Mouse (Mus musculus) neural tube, embryonic 13.5 days (tissue): ENCODE results near the gene Nmnat2. TPM values are rescaled to one million over a fixed set of nuclear protein-coding genes. Genes with fewer than 3 reads are reported as not detected.
A peak's percentile ranks its signal among the peaks of the same experiment; 100 is the strongest.

Experiments used
- ATAC-seq: fragments of 200-750 bp; cut with Nextera tagmentation; 2 replicates; pipeline ENCODE4 v1.8.0; 2017; ENCODE audit warnings: low read depth, mild to moderate bottlenecking, moderate TSS enrichment, moderate library complexity
- H3K27ac ChIP-seq: fragments of 300-500 bp; sonication (generic); replicated peaks from 2 replicates; pipeline ENCODE4 v1.5.1; 2015; ENCODE audit warnings: moderate library complexity, mild to moderate bottlenecking, inconsistent platforms
- H3K27me3 ChIP-seq: fragments of 300-500 bp; sonication (generic); 2 replicates; pipeline ENCODE4 v1.6.1; 2015; ENCODE audit warnings: mild to moderate bottlenecking, inconsistent platforms
- H3K36me3 ChIP-seq: fragments of 300-500 bp; sonication (generic); 2 replicates; pipeline ENCODE4 v1.6.1; 2015; ENCODE audit warnings: mild to moderate bottlenecking, inconsistent platforms
- H3K4me1 ChIP-seq: fragments of 300-500 bp; sonication (generic); replicated peaks from 2 replicates; pipeline ENCODE4 v1.6.1; 2015; ENCODE audit warnings: inconsistent platforms
- H3K4me2 ChIP-seq: fragments of 300-500 bp; sonication (generic); 2 replicates; pipeline ENCODE4 v1.6.1; 2015; ENCODE audit warnings: inconsistent platforms, mild to moderate bottlenecking, moderate library complexity
- H3K4me3 ChIP-seq: fragments of 300-500 bp; sonication (generic); 2 replicates; pipeline ENCODE4 v1.5.1; 2015; ENCODE audit warnings: mild to moderate bottlenecking, inconsistent platforms
- H3K9ac ChIP-seq: fragments of 300-500 bp; sonication (generic); 2 replicates; pipeline ENCODE4 v1.6.1; 2015; ENCODE audit warnings: moderate library complexity, mild to moderate bottlenecking, inconsistent platforms
- H3K9me3 ChIP-seq: fragments of 300-500 bp; sonication (generic); 2 replicates; pipeline ENCODE4 v1.6.1; 2016; ENCODE audit warnings: inconsistent platforms
- WGBS: fragments of 180-500 bp; shearing (Covaris S2); methylation state at CpG from one replicate; pipeline ENCODE4 v1.1.7; 2015; 5-methylcytosine and 5-hydroxymethylcytosine counted together
- polyA plus RNA-seq: library from polyadenylated mRNA; unstranded; fragments of >200 nt; fragmentation: Nextera tagmentation; extraction: Ambion mirVana; gene quantifications from 2 replicates; pipeline ENCODE4 v1.2.1, GENCODE M21; 2015

The Nmnat2 gene
- polyA plus RNA-seq, 1 experiment from 2014 or later: 76.4 TPM

DNA sequence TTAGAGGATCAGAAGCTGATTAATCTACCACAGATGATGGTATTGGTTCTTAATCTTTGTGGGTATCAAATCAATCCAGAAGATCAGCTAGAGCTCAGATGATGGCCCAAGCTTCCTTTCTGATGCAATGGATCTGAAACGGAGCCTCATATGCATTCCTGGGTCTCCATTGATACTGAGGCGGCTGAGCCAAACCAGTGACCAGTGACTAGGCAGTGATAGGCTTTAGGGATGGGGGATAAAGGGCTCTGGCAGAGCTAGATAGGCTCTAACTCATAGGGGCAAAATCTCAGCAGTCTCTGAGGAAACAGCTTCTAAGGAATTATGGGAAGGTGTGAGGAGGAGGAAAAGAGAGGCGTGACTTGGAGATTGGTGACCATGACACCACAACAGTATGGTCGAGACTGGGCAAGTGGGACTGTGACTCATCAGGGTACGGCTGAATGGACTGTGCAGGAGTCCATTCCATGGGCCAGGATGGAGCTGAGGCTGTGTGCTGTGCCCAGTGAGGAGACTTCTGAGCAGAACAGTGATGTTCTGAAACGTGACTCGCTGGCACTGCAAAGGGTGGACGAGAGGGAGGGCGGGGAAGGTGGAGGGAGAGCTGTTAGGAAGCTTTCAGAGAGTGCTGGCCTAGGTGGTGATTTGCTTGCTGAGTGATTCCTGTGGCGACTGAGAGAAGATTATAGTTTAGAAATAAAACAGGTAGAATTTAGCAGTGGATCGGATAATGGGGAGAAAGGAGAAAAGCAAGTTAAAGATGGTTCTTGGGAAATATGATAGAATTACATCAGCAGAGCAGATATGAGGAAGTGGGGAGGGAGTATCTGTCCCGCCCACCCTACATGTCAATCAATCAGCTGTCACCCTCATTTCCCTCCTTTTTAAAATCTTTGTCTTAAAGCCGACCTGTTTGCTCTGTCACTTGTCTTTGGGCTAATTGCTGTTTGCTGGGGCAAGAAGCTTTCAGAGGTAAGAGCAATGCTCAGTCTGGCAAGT lies 55.9 kb downstream of the Nmnat2 start:
- WGBS: 88% methylated on average over 13 of the region's 13 CpGs
- Histone ChIP-seq H3K4me3 (no peak overlapping the region), H3K4me1 (peaks cover 51% of the 10 kb centered on the region), H3K9ac (no peak overlapping the region), H3K27me3 (no peaks in the 10 kb centered on the region), H3K9me3 (no peaks in the 10 kb centered on the region), H3K27ac (no peak overlapping the region), H3K4me2 (no peak overlapping the region), H3K36me3 (no peaks in the 10 kb centered on the region)
- no peak for ATAC-seq

DNA sequence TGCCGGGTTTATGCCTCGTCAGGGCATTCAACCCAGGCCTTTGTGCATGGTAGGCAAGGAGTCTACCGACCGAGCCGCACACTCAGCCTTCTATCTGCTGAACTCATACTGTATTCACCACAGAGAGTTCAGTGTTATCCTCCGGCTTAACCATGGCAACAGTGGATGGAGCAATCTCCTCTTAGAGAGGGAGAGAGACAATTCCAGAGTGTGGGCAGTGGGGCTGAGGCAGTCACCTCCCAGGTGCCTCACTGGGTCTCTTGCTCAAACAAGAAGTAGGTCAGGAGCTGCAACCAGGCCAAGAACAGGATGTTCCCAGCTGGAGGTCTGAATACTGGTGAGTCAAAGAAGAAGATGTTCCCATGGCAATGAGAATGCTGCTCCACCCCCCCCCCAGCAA lies 56.8 kb downstream of the Nmnat2 start:
- peaks cover 51% of the 10 kb centered on the region for H3K4me1 ChIP-seq

DNA sequence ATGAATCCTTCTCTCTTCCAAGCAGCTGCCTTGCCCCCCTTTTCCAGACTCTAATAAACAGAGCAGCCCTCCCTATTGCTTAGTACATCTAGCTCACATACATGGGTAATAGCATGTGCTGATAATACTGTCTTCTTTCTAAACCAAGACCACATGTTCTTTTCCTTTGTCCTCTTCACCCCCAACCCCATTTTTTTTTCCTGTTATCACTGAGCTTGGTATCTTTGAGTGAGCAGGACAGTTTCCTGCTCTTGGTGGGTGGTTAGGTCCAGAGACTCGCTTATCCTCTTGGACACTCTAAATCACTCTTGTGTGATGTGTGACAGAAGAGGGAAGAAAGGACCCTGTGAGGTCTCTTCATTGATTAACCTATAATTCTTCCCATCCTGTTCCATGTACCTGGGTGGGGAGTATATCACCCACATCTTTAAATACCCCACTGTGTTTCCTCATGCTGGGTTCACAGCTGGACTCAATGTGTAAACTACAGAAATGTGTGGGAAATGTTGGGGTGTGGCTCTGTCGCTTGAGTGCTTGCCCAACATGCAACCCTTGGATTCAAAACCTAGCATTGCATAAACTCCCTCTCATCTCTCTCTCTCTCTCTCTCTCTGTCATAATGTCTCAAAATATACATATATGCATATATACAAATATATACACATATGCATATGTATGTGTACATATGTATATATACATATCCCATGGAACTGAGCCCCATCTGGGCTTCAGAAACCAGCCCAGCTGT lies 58.9 kb downstream of the Nmnat2 start:
- ATAC-seq: no peak
- H3K9ac ChIP-seq: no peak overlapping the region
- no peaks in the 10 kb centered on the region for H3K36me3 ChIP-seq
- H3K4me2 ChIP-seq: 0 out of 2 replicates have a peak overlapping the region, but pooled peaks have one; percentile 33
- H3K27me3 ChIP-seq: no peaks in the 10 kb centered on the region
- WGBS: 78% methylated on average over 2 of the region's 2 CpGs
- no peaks in the 10 kb centered on the region for H3K9me3 ChIP-seq
- peak overlapping the region; percentile 87 for H3K27ac ChIP-seq
- H3K4me3 ChIP-seq: no peak overlapping the region
- peaks cover 54% of the 10 kb centered on the region for H3K4me1 ChIP-seq

More for the DNA sequence above, 56.8 kb downstream of the Nmnat2 start:
- H3K4me3 ChIP-seq: no peak overlapping the region
- WGBS: 60% methylated on average over 6 of the region's 6 CpGs
- no peaks in the 10 kb centered on the region for H3K36me3 ChIP-seq
- H3K27ac ChIP-seq: no peak overlapping the region
- no peak overlapping the region for H3K9ac ChIP-seq
- no peak for ATAC-seq
- no peaks in the 10 kb centered on the region for H3K9me3 ChIP-seq
- no peaks in the 10 kb centered on the region for H3K27me3 ChIP-seq
- no peak overlapping the region for H3K4me2 ChIP-seq

DNA sequence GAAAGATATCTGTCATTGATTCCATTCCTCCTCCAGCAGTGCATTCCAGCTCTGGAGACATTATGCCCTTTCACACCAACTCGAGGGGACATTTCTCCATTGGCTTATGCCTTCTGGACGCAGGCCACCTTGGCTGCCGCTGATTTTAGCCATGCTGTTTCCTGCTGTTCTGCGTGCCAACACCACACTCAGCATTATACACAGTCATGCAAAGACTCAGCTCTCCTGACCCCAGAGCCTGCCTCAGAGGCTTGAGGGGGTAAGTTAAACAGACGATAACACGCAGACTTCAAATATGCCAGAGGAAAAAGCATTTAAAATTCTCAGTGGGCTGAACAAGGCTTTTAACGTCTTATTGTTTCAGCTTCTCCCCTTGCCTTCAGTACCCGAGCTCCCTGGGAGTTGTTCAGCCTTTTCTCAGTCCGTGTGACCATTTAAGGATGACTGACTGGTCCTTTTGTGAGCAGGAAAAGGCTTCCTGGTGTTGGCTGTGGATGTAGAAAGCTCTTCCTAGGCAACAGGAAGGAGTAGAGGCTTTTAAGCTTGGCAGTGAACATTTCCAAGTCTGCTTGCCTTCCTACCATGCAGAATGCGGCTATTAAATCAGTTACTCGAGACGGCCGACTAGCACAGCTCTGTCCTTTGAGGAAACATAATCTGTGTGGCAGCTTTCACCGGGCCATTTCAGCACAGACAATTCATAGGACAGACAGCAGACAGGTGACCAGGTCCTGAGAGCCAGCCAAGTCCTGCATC lies 59.8 kb downstream of the Nmnat2 start:
- Histone ChIP-seq H3K4me2 (peak overlapping the region; percentile 33), H3K36me3 (no peaks in the 10 kb centered on the region), H3K27ac (peak overlapping the region; percentile 87), H3K4me3 (no peak overlapping the region), H3K4me1 (peaks cover 54% of the 10 kb centered on the region), H3K9ac (peak overlapping the region; percentile 41), H3K9me3 (no peaks in the 10 kb centered on the region), H3K27me3 (no peaks in the 10 kb centered on the region)
- WGBS: 9% methylated on average over 14 of the region's 14 CpGs
- ATAC-seq: peak; percentile 63; the same call in 1 of the 2 replicates

DNA sequence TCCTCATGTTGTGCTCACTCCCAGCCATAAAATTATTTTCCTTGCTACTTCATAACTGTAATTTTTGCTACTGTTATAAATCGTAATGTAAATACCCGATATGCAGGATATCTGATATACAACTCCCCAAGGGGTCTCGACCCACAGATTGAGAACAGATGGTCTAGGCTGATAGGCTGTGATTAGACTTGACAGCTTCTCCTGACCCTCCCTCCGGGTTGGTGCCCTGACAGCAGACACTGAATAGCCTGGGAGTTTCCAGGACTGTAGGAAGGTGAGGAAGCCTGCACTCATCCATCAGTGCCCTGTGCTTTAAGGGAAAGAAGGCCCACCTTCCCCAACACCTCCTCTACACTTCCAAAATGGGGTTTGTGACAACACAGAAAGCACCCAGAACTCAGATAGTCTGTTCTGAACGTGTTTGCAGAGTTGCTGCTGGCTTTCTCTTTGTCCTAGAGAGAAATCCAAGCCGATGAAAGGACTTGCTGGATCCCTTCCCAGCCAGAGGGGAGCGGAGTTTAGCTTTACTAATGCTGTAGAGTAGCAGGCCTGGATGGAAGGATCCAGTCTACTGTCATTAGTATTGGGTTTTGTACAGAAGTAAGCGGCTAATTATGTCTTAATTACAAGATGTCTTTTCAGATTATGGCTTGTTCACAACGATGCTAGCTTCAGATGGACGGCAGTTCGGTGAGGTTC lies 61.8 kb downstream of the Nmnat2 start:
- WGBS: 70% methylated on average over 11 of the region's 11 CpGs
- peaks cover 43% of the 10 kb centered on the region for H3K4me1 ChIP-seq
- no peaks in the 10 kb centered on the region for H3K36me3 ChIP-seq
- H3K27ac ChIP-seq: peak overlapping the region; percentile 43
- no peak overlapping the region for H3K4me3 ChIP-seq
- H3K27me3 ChIP-seq: no peaks in the 10 kb centered on the region
- H3K9me3 ChIP-seq: no peaks in the 10 kb centered on the region
- no peak for ATAC-seq
- H3K9ac ChIP-seq: no peak overlapping the region
- no peak overlapping the region for H3K4me2 ChIP-seq

DNA sequence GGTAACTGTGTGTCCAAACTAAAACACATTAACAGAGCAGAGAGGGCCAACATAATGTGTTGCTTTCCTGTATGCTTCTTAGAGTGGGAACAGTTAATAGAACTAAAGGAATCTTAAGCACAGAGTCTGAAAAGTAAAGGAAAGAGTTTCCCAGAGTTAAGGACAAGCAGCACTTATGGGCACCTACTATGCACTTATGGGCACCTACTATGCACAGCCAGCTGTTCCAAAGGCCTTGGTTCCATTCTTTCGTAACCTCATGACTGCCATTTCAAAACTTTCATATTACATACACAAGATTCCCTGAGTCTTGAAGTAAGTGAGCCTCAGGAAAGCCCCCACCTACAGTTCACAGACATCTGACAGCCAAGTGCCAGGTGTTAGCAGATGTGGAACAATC lies 64.3 kb downstream of the Nmnat2 start:
- H3K9ac ChIP-seq: no peak overlapping the region
- no peak overlapping the region for H3K4me2 ChIP-seq
- H3K27me3 ChIP-seq: no peaks in the 10 kb centered on the region
- no peaks in the 10 kb centered on the region for H3K9me3 ChIP-seq
- no peaks in the 10 kb centered on the region for H3K36me3 ChIP-seq
- H3K4me1 ChIP-seq: peaks cover 31% of the 10 kb centered on the region
- no peak overlapping the region for H3K4me3 ChIP-seq
- H3K27ac ChIP-seq: no peak overlapping the region
- no peak for ATAC-seq
- WGBS: 100% methylated on average over 1 of the region's 1 CpGs

DNA sequence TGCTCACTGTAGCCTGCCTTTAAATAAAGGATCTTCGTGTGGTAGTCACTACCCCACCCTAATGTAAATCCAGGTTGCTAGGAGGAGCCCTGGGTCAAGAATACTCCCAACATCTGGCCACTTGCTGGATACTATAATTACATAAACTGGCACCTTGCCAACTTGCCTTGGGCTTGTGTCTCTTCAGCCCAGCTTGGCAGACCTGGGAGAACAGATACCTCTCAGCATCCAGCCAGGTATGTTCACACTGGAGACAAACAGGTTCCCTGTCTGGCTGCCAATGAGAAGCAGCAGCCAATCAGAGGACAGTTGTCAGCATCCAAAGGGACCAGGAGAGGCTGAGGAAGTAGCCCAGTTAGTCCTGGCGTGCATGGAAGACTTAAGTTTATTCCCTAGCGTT lies 64.8 kb downstream of the Nmnat2 start:
- H3K27ac ChIP-seq: no peak overlapping the region
- ATAC-seq: no peak
- H3K27me3 ChIP-seq: no peaks in the 10 kb centered on the region
- H3K4me2 ChIP-seq: no peak overlapping the region
- H3K4me1 ChIP-seq: peaks cover 31% of the 10 kb centered on the region
- H3K36me3 ChIP-seq: no peaks in the 10 kb centered on the region
- no peak overlapping the region for H3K9ac ChIP-seq
- H3K9me3 ChIP-seq: no peaks in the 10 kb centered on the region
- H3K4me3 ChIP-seq: no peak overlapping the region
- 82% methylated on average over 3 of the region's 3 CpGs for WGBS

DNA sequence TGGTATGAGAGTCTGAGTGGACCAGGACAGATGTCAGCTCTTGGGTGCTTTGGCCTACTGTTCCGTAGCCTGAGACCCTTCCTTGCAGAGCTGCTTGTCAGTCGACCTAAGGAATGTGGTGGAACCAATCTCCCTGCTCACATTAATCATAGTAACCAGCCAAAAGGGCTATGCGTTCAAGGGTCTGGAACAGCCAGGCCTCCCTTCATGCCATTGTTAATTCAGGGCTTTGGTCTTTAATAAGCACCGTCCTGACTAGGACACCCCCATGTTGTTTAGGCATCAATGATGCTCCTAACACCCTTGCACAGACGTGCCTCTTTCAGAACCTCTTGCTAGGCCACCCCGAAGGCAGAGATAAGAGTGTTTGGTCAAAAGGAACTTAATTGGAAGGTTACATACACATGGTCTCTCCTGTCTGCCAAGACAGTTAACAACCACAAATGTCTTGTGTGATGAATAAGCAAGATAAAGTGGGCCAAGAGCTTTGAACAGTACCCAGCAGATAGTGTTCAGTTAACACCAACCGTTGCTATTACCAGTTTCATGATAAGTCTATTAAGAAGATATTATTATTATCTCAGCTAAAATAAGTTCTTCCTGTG lies 66.3 kb downstream of the Nmnat2 start:
- Histone ChIP-seq H3K36me3 (no peaks in the 10 kb centered on the region), H3K9ac (no peak overlapping the region), H3K9me3 (no peaks in the 10 kb centered on the region), H3K27me3 (no peaks in the 10 kb centered on the region), H3K27ac (no peak overlapping the region), H3K4me1 (peaks cover 16% of the 10 kb centered on the region), H3K4me3 (no peak overlapping the region), H3K4me2 (no peak overlapping the region)
- WGBS: 73% methylated on average over 7 of the region's 7 CpGs
- ATAC-seq: no peak

DNA sequence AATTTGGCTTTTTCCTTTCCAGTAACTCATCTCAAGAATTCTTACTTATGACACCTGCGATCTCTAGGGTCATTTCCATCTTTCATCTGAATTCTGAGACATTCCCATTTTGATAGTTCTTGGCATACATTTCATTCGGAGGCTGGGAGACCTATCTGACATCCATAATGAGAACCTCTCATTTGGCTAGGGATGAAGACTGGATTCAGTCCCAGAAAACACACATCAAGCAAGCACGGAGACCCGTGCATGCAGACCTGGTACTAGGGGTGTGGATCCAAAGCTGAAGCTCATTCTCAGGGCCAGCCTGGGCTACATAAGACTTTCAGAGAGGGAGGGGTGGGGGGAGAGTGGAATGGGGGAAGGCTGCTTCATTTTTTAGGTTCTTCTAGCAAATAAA lies 68.2 kb downstream of the Nmnat2 start:
- H3K4me1 ChIP-seq: peaks cover 15% of the 10 kb centered on the region; the same call in 1 of the 2 replicates
- no peak overlapping the region for H3K4me3 ChIP-seq
- 87% methylated on average over 4 of the region's 4 CpGs for WGBS
- H3K27ac ChIP-seq: no peak overlapping the region
- no peak for ATAC-seq
- H3K9me3 ChIP-seq: no peaks in the 10 kb centered on the region
- no peak overlapping the region for H3K9ac ChIP-seq
- H3K36me3 ChIP-seq: no peaks in the 10 kb centered on the region
- H3K4me2 ChIP-seq: no peak overlapping the region
- no peaks in the 10 kb centered on the region for H3K27me3 ChIP-seq

DNA sequence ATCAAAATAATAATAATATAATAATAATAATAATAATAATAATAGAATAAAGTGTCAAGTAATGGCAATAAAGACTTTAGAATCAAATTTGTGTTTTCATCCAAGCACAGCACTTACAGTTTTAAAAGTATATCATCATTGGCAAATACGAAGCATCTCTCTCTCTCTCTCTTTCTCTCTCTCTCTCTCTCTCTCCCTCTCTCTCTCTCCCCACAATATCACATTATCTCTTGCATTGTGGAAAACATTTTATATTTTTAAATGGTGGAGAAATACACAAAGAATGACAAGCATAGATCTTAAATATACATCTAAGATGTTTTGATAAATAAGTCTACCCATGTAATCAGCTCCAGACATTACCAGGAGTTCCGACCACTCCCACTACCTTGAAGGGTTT lies 69.1 kb downstream of the Nmnat2 start:
- no peak for ATAC-seq
- H3K4me3 ChIP-seq: no peak overlapping the region

DNA sequence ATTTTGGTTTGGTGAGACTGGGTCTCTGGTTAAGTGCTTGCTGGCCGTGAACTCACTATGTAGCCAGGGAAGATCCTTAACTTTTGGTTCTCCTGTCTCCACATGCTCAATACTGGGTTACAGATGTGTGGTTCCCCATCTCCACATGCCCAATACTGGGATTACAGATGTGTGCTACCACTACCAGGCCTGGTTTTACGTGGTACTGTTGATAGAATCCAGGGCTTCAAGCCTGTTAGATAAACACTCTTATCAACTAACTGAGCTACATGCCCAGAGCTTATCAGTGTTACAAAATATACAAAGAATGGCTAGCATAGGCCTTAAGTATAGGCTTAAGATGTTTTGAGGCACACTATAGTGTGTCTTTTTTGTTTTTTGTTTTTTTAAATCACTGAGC lies 69.7 kb downstream of the Nmnat2 start:
- ATAC-seq: no peak
- Histone ChIP-seq H3K9ac (no peak overlapping the region), H3K36me3 (no peaks in the 10 kb centered on the region), H3K27me3 (no peaks in the 10 kb centered on the region), H3K4me1 (peaks cover 15% of the 10 kb centered on the region; the same call in 1 of the 2 replicates), H3K27ac (no peak overlapping the region), H3K9me3 (no peaks in the 10 kb centered on the region), H3K4me2 (no peak overlapping the region), H3K4me3 (no peak overlapping the region)
- WGBS: 91% methylated on average over 2 of the region's 2 CpGs

More for the DNA sequence above, 69.1 kb downstream of the Nmnat2 start:
- Histone ChIP-seq H3K27ac (no peak overlapping the region), H3K4me2 (no peak overlapping the region), H3K9ac (no peak overlapping the region), H3K4me1 (peaks cover 15% of the 10 kb centered on the region; the same call in 1 of the 2 replicates), H3K36me3 (no peaks in the 10 kb centered on the region), H3K9me3 (no peaks in the 10 kb centered on the region), H3K27me3 (no peaks in the 10 kb centered on the region)
- WGBS: 94% methylated on average over 2 of the region's 2 CpGs
